Mouse (Mus musculus): ENCODE results near the gene Gipc3.

Gene Gipc3

DNA sequence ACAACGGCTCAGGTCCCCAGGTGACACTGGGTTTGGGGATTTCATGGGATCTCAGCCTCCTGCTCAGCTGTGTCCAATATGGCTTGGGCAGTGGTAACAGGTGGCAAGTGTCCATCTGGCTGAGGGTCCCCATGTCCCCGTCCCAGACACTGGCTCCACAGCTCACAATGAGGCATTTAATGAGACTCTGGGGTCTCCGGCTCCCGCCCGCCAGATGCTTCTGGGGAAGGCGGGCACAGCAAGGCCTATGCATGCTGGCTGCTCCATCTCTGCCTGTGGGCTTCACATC is 24.1 kb upstream of the Gipc3 start:
- no peak for DNase-seq (ENCODE audit: low read depth, low spot score)

DNA sequence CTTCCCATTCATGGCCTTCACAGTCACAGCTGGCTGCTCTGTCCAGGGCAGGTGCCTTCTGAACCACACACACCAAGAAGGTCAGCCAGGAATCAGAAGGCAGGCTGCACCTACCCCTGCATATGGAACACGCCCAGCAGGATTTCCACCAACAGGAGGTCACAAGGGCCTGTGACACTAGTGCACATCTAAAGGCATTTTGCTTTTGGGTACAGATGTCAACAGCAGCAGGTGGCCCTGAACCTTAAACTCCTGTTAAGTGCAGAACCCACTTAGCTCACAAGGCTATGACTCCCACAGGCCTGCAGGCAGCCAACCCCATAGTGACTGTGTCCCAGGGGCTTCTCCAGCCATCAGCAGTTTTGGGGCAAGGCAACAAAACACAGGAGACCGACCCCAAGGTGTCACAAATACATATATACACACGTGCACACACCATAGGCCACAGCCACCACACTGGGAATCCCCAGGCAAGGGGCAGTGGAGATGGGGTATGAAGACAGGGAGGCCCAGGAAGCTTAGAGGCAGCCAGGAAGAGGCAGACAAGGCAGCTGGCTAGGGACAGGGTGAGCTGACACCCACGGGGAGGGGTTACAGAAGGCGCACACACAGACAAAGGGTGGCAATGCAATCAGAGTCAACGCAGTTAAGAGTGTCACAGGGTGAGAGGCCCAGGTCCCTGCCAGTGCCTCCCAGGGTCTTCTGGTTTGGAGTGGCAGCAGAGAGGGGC is 23.6 kb upstream of the Gipc3 start:
- no peak for DNase-seq (ENCODE audit: low read depth, low spot score)

DNA sequence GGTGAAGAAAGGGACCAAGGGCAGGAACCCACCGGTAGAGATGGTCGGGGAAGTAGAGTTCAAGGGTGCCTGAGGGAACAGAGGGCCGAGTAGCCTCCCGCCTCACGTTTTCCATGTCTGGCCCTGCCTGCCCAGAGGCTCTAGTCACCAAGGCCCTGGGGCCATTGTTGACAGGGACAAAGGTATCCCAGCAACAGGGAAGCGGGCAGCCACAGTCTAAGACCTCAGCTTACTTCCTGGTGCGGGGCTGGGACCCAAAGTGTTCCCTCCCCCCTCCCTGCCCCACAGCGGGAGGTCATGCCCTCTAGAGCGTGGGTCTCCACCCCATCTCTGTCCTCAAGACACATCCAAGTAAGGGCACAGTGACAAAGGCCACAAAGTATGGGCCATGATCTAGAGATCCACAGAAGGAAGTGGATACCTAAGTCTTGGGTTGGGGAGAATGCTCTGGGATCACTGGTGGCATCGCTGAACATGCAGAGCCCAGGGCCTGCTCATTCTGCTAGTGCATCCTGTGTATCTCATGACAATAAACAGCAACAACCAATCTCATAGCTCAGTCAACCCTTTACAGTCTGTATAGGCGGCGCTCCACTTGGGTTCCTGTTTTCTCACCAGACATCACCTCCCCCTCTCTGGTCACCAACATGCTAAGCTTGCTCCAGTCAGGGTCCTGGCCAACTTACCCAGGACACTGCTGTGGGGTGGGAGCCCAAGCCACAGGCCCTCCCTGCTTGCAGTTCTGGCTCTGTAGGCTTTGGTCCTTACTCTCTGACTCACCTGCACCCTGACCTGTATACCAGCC is 22.8 kb upstream of the Gipc3 start, which contains the start of gene 4930404N11Rik:
Gene 4930404N11Rik, minus strand, starts transcription at position 145 of the 805 bp plus-strand sequence.
- no peak for DNase-seq (ENCODE audit: low read depth, low spot score)

DNA sequence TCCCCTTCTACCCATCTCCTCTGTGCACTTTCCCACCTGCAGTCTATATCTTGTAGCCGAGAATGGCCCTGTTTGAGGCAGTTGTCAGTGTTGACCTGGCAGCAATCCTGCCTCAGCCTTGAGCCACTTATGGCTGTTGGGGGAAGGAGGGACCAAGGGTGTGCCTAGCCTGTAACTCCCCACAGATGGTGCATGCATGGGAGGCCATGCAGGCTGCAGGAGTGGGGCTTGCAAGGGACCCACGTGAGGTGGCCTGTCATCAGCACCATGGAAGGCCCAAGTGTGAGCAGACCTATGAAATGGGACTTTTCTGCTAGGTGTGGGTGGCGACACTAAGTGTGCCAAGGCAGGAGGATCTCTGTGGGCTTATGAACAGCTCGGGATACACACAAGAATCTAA is 22.0 kb upstream of the Gipc3 start:
- peak; percentile 71 for DNase-seq (ENCODE audit: low read depth, low spot score)

DNA sequence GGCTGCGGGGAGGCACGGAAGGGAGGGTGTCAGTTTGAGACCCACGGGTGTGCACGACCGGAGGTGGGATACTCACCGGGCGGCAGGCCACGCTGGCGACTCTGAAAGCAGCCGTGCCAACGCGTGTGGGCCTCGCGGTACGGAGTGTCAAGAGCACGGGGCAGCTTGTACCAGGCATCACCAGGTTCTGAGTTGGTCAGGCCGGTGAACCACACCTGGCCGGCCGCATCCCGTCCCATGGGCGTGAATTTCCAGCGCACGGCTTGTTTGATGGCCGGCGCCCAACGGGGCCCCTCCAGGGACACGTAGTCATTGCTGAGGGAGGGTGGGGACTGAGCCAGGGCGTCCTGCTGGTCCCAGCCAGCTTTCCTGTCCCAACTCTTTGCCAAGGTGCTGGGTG is 21.6 kb upstream of the Gipc3 start:
- DNase-seq (ENCODE audit: low read depth, low spot score): no peak

DNA sequence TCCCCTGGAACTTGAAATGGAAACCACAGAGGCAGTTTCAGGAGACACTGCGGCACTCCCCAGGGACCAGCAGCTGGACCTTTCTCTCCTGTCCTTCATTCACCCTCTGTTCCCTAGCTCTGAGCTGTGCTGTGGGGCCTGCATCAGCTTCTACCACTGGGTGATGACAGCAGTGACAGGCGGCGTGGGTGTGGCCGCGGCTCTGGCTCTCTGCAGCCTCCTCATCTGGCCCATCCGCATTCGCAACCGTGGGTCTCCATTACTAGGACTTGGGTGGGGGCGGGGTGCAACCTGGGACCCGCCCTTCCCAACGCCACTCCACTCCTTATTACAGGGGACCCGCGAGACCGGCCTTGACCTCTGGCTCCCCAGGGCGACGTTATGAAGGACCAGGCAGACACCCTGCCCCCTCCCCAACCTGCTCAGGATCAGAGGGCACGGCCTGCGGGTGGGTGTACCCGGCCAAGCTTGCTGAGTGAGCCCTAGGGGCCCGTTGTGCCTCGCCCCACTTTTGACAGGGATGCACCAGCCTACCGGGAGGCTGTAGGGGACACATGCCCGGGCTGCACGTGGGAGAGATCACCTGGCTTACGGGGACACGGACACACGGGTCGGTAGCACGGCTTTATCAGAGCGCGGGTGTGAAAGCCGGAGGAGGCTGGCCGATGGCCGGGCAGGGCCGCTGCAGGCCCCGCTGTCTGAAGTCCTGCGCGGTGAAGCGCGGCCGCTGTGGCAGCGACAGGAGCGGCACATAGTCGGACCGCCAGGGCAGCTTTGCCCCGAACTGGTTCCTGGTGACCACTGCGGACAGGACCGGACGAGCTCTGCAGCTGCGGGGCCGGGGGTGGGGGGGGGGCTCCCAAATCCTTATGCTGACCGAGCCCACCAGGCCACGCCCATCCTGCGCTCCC is 20.6 kb upstream of the Gipc3 start:
- DNase-seq (ENCODE audit: low read depth, low spot score): no peak

DNA sequence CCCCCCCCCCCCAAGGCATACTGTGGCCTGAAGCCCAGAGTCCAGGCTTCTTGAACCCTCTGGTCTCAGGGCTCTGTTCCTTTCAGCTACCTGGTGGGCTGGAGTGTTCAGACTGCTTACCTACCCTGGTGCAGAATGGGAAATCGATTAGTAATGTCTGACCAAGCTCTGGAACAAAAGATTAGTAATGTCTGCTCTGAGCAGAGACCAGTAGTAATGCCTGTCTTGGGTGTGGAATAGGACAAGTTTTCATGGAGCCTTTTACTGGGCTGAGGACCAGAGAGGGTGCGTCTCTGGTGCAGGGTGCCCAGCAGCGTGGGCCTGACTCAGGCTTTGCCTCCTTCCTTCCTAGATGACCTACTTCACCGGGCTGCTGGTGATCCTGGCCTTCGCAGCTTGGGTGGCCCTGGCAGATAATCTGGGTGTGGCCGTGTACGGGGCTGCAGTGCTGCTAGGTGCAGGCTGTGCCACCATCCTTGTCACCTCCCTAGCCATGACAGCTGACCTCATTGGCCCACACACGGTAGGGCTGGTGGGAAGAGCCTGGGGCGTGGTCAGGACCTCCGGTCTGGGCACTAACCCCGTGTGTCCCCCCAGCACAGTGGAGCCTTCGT is 19.4 kb upstream of the Gipc3 start:
- no peak for DNase-seq (ENCODE audit: low read depth, low spot score)

DNA sequence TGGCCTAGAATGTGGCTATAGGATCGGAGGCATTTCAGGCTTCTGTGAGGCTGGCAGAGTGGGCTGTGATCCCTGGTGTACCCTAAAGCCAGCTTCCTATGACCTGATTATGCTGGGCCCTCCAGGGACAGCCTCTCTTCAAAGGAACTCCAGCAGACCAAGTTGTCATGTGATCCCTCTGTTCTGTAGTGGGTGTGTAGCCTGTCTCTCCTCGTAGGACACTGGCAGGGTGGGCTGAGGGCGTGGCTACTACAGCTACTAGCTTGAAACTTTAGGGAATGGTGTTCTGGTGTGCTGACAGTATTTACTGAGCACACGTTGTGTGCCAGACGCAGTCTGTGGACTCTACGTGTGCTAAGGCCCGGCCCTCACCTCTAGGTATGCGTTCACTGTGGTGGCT is 17.7 kb upstream of the Gipc3 start:
- DNase-seq (ENCODE audit: low read depth, low spot score): no peak

DNA sequence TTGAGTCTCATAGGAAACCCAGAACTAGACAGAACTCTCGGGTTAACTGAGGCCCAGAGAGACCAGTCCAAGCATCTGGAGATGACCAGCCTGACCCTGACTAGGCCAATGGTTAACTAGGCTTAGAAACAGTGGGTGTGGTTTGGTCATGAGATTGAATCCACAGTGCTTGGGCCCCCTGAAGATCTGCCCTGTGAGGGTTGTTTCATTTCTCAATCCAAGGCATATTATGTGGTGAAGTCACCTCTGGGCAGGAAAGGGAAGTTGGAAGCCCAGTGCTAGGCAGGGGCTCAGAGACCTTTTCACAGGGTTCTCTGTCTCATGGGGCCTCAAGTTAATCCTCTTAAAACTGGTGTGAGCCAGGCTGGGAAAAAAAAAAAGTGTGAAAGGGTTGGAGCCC is 15.8 kb upstream of the Gipc3 start:
- no peak for DNase-seq (ENCODE audit: low read depth, low spot score)

DNA sequence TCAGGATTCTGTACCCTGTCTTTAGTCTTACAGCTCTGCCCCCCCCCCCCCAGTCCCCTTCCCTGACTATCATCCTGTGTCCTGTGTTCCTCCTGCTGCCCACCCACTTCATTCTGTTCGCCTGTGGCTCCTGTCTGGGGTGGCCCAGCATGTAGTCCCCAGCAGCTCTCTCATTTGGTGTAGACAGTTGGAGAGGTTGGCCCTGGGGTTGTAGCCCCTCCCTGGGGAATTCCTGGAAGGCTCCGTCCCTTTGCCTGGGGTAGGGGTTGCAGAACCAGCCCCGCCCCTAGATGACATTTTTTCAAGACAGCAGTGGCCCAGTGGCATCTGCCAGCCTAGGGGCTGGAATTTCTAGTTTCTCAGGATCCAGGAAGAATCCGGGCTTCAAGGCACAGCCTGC is 15.1 kb upstream of the Gipc3 start:
- DNase-seq (ENCODE audit: low read depth, low spot score): no peak

DNA sequence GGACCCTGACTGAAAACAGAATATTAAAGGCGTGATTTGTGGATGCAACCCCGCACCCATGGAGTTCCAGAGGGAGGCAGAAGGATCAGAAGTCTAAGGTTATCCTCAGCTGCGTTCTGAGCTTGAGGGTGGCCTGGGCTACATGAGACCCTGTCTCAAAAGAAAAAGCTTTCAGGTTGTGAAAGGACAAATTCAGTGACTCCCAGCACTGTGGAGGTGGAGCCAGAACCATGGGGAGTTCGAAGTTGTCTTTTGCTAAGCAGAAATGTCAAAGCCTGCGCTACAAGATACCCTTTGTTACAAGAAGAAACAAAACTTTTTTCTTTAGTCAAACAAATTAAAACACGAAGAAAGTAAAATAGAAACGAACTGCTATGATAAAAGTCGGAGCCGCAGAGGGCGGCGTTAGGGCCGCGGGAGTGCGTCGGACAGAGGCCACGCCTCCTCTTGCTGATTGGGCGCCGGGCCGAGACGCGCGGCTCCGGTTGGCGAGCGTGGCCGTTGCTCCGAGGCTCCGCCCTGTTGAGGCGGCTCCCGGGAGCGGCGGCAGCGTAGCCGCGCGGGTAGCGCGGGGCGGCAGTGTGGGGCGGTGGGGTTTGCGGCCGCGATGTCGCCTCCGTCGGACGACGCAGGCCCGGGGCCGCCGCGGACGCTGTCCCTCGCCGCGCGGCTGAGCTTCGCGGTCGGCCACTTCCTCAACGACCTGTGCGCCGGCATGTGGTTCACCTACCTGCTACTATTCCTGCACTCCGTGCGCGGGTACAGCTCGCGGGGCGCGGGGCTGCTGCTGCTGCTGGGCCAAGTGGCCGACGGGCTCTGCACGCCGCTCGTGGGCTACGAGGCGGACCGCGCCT is 14.2 kb upstream of the Gipc3 start, which contains the start of gene Mfsd12:
Gene Mfsd12, plus strand, starts transcription at position 501 of the 854 bp plus-strand sequence.
- DNase-seq (ENCODE audit: low read depth, low spot score): peak; percentile 96

DNA sequence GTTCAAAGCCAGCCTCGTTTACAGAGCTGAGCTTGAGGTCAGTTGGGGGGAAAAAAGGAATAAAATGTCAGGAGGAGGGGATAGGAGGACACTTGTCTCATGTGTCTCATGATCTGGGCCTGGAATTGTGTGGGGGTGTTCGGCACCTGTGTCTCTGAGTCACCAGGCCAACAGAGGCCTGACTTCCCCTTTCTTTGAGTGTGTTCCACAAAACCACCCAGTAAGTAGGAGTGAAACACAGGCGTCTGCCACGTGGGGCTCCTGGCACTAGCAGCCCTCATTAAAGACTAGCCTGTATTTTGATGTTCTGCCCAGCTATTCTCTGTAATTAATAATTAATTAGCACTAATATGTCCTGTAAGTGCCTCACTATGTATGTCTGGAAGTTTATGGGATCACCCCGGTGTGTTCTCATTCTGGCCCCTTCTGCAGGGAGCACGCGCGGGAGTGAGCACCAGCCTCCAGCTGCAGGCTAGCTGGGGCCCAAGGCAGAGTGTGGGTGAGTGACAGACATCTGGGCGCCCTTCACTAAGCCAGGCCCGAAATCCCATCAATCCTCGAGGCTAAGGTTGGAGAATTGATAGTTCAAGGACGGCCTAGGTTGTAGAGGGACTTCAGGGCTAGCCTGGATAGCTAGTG is 13.4 kb upstream of the Gipc3 start:
- DNase-seq (ENCODE audit: low read depth, low spot score): peak; percentile 63

DNA sequence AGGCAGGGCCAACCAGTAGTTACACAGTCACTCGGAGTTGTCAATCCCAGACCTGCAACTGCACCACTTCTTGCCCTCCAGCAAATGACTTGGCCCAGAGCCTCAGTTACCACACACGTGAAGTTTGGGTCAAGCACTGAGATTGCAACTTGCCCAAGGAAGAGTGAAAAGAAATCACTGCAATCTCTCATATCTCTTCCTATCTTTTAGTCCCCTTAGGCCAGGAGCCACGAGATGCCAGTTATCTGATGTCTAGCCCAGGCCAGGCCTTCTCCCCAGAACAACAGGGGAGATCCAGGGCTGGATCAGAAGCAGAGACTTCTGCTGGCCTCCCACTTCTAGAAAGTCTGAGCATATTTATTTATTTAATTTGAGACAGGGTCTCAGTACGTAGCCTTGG is 12.5 kb upstream of the Gipc3 start:
- DNase-seq (ENCODE audit: low read depth, low spot score): no peak

DNA sequence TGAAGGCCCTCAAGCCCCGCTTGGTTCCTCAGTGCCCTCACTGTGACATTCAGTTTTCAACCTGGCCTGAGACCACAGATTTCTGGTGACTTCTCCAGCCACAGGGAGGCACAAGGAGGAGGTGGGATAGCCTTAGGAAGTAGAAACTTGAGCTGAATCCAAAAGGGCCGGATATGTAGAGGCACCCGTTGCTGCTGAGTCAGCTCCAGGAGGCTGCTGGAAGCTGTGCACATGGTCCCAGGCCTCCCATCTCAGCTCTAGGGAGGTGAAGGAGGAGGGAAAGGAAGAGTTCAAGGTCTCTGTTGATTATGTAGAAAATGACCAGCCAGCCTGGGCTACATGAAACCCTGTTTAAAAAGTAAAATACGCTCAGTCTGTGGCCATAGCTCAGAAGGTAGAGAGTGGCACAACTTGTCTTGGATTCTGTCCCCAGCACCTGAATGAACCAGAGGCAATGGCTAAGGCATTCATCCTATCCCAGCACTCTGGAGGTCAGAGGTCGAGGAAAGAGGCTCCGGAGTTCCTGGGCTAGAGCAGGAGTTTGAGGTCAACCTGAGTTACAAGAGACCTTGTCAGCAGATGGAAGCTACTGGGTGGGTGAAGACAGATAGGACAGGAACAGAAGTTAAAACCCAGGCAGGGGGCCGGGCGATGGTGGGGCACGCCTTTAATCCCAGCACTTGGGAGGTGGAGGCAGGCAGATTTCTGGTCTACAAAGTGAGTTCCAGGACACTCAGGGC is 11.8 kb upstream of the Gipc3 start:
- no peak for DNase-seq (ENCODE audit: low read depth, low spot score)

DNA sequence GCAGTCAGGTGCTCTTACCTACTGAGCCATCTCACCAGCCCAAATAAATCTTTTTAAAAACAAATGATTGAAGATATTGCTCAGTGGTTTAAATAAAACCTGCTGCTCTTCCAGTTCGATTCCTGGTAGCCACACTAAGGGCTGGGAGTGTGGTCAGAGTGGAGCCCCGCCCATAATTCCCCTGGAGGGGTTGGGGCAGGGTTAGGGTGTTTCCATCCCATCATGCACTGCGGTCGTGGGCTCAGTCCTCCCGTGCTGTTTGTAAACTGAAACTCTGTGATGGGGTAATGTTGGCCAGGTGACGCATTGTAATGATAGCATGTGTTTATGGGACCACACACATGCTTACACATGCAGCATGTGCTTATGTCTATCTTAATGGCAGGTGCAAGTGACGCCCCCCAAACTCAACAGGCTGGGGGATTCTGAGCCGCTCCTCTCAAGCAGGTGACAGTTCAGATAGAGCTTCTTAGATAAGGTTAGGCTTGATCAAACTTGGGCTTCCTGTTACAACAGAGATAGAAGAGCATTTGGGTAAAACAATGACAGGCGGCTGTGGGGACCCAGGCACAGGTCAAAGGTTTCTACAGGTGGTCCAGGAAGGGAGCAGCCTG is 8.7 kb upstream of the Gipc3 start:
- no peak for DNase-seq (ENCODE audit: low read depth, low spot score)

DNA sequence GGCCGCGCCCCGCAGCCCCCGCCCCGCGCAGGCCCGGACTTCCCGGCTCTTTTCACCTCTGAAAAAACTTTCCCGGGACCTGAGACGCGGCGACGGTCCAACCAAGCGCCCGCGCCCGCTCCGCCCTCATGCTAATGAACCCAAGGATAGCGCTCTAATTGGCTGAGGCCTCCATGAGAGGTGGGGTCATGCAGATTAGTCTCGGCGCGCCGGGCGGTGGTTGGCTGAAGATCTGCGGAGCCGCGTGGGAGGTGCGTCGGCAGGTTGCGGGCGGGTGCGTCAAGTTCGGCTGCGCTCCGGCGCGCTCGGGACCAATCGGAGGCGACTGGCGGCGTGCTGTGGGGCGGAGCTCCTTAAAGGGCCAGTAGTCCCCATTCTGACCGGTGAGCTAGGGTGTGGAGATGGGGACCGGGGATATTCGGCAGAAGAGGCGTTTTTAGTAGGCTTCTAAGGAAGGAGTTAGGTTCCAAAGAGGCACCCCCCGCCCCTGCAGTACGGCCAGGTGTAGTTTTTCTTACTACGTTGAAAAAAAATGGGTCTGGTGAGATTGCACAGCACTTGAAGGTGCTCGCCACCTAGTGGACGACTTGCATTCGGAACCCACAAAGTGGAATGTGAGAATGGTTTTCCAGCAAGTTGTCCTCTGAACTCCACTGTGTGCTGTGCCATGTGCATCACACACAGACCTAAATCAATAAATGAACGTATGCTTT is 7.4 kb upstream of the Gipc3 start, which contains the start of gene Hmg20b:
Gene Hmg20b, minus strand, starts transcription at position 130 of the 713 bp plus-strand sequence.
- DNase-seq (ENCODE audit: low read depth, low spot score): peak; percentile 100

DNA sequence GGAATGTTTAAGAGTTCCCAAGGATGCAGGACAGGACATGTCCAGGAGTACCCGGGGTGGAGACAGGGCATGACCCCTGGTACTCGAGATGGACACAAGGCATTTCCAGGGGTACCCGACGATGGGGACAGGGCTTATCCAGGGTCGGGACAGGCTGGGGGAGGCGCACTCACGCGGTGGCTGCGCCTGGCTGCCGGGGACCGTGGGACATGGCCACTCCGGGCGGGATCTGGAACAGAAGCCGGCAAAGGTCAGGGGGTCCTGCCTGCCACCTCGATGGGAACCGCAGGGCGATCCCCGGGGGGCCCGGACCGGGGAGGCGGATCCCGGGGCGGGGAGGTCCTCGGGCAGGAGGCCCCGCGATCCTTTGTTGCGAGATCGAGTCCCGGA is 6.9 kb upstream of the Gipc3 start:
- no peak for DNase-seq (ENCODE audit: low read depth, low spot score)

DNA sequence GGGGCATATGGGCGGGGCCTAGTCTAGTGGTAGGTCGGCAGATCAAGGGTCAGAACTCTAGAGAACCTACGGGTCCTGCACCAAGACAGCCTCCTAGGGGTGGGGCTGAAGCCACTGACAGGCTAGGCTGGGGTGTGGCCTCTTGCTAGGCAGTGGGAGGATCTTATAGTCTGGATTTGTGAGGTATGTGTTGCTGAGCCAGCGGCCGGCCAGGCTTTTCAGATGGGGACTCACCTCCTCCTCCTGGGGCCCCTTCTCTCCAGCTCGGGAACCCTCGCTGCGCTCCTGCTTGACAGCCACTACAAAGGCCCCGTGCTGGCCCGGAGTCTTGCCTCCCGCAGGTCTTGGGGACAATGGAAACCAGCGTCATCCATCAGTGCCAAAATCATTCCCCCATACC is 6.1 kb upstream of the Gipc3 start:
- no peak for DNase-seq (ENCODE audit: low read depth, low spot score)

All from brain, adult 2 months (tissue).